Mouse (Mus musculus) granulocyte monocyte progenitor cell, adult 5-6 weeks (primary cell): ENCODE measurements at regions not wholly inside any gene's neighbourhood (a gene's known extent, or its start where the extent isn't known, plus 50 kb on each side); places are given as distances from the start of the nearest gene placed in this dataset.

Experiments used
- ATAC-seq: replicated peaks from 2 replicates; pipeline ENCODE4 v1.8.0; 2016; ENCODE audit warnings: mild to moderate bottlenecking, moderate TSS enrichment, inconsistent platforms; ENCODE audit not compliant: poor library complexity, severe bottlenecking

GRCm38 (mm10) chr7:88544393-88544792, 114.3 kb downstream of the Rab38 start:
- peak; percentile 79; the same call in 1 of the 2 replicates for ATAC-seq

- no peak for ATAC-seq
Observed at GRCm38 (mm10) chr7:88544976-88545654, 115.0 kb downstream of the Rab38 start.

- no peak for ATAC-seq
Observed at GRCm38 (mm10) chr7:88575073-88575472, 145.0 kb downstream of the Rab38 start.

- no peak for ATAC-seq
Observed at GRCm38 (mm10) chr7:88600781-88601180, 170.7 kb downstream of the Rab38 start.
